ENCODE assay signal across 21 mouse cellular contexts in genomic region chrX:98874086-98874485, GRCm38 (mm10). TPM values are rescaled to one million over a fixed set of nuclear protein-coding genes. Genes with fewer than 3 reads are reported as not detected.
DNase-seq lines count a peak whose midpoint lies in the region; ATAC-seq and TF ChIP-seq lines count a peak whose summit lies in the region.
"Had no signal": no experiment of that assay in that cellular context is flagged by ENCODE, and none has a peak within 500 bp of the region (broad histone marks: within the 10 kb centered on the region; RNA-seq: fewer than 3 reads in every experiment).

No protein-coding gene starts in this region.

- no peak for TF ChIP-seq POLR2A in bone marrow macrophage, adult 2 months (IDR thresholded peaks at IDR 0.05; ENCODE audit: borderline replicate concordance, low read depth, low read length)

- H3K27ac ChIP-seq in bone marrow macrophage, adult 2 months (ENCODE audit: insufficient read depth, low read depth, low read length), result peak overlapping the region; percentile 49; the same call in 1 of the 2 replicates
- H3K27ac ChIP-seq in midbrain, embryonic 10.5 days (replicated peaks), result no peak overlapping the region
- H3K27ac ChIP-seq: embryonic facial prominence, embryonic 13.5 days; forebrain, embryonic 10.5 days had no signal

- no peak for ATAC-seq in erythroblast, adult 5-6 weeks (replicated peaks; ENCODE audit: low FRiP score, poor library complexity, severe bottlenecking)
- ATAC-seq: forebrain, embryonic 14.5 days; forebrain, embryonic 16.5 days had no signal

- no peaks in the 10 kb centered on the region for H3K36me3 ChIP-seq in midbrain, embryonic 10.5 days
- H3K36me3 ChIP-seq: embryonic facial prominence, embryonic 13.5 days; forebrain, embryonic 10.5 days; forebrain, embryonic 12.5 days had no signal

- no peak overlapping the region for H3K4me3 ChIP-seq in bone marrow macrophage, adult 2 months (ENCODE audit: insufficient read depth, low read length)
- no peak overlapping the region for H3K4me3 ChIP-seq in midbrain, embryonic 10.5 days
- H3K4me3 ChIP-seq: embryonic facial prominence, embryonic 13.5 days; erythroblast, embryonic 14.5 days; forebrain, embryonic 10.5 days; forebrain, embryonic 12.5 days had no signal

- H3K4me1 ChIP-seq in bone marrow macrophage, adult 2 months (ENCODE audit: control insufficient read depth, insufficient read depth, low read length), result peaks cover 19% of the 10 kb centered on the region
- H3K4me1 ChIP-seq in midbrain, embryonic 10.5 days, result no peaks in the 10 kb centered on the region; the same call in 1 of the 2 replicates
- H3K4me1 ChIP-seq: embryonic facial prominence, embryonic 13.5 days had no signal

- intact Hi-C loops in heart, postnatal 36 days (cut with DNase I), result no loop called here

- H3K9me3 ChIP-seq in midbrain, embryonic 10.5 days (replicated peaks), result no peaks in the 10 kb centered on the region
- H3K9me3 ChIP-seq: embryonic facial prominence, embryonic 13.5 days; forebrain, embryonic 10.5 days; forebrain, embryonic 12.5 days had no signal

- WGBS in midbrain, embryonic 10.5 days, result 94% methylated on average over 5 of the region's 5 CpGs

- DNase-seq in heart, adult 11 months, result peak; percentile 54
- DNase-seq in heart, postnatal 36 days, result no peak
- DNase-seq in adipocyte (ENCODE audit: low spot score), result peak; percentile 74
- DNase-seq in midbrain, embryonic 10.5 days (ENCODE audit: low spot score), result no peak
- DNase-seq: adrenal gland, adult 8-10 months; adrenal gland, postnatal 14 days; adrenal gland, postnatal 36 days; cerebellum, adult 11-12 months; cerebellum, adult 2 months; cerebellum, adult 9-10 months; cerebellum, postnatal 10 days; cerebellum, postnatal 25 days had no signal

- TF ChIP-seq CTCF in bone marrow macrophage, adult 2 months (IDR thresholded peaks at IDR 0.05; ENCODE audit: low read depth, low read length), result no peak

- H3K27me3 ChIP-seq in midbrain, embryonic 10.5 days (ENCODE audit: low read depth, poor library complexity, severe bottlenecking), result peaks cover 56% of the 10 kb centered on the region

RNA-seq across cellular contexts. Expression of gene Ophn1, which starts 16.7 kb away (rescaled TPM):
- total RNA-seq in heart, postnatal 36 days (2021), result 1 to 10 TPM; 7.2 to 8.8 TPM
- polyA plus RNA-seq in bone marrow macrophage, adult 2 months (2012; ENCODE audit: insufficient read depth, insufficient read length, missing spikeins), result 42.4 and 42.6 TPM in 2 replicates
- total RNA-seq in erythroblast, adult 5-6 weeks (2015; ENCODE audit: low replicate concordance), result 0.63 and 3.3 TPM in 2 replicates
- 0.14 and 0.34 TPM in 2 replicates for total RNA-seq in erythroblast, adult 5-6 weeks (2017; ENCODE audit: low replicate concordance)
- polyA plus RNA-seq in midbrain, embryonic 10.5 days (2016; fragmentation: Nextera tagmentation; extraction: Ambion mirVana), result 16.4 and 19.6 TPM in 2 replicates
- total RNA-seq: MEL had no signal
- polyA plus RNA-seq: erythroblast, embryonic 14.5 days had no signal

Comparison
In these comparisons a context has a peak if more than half of its experiments do, and no peak if none do; other contexts are left out.
1. DNase-seq: peak in heart, adult 11 months (single experiment) and adipocyte (single experiment); none in heart, postnatal 36 days (0 of 2) and midbrain, embryonic 10.5 days (single experiment).